Mouse (Mus musculus) neutrophil, adult 59 days (primary cell): Measurements from ENCODE around the gene Trim56. TPM values are rescaled to one million over a fixed set of nuclear protein-coding genes. Genes with fewer than 3 reads are reported as not detected.

ENCODE experiments used
- total RNA-seq, 2 experiments: library from RNA; stranded (reverse); gene quantifications; 1 replicate in 1 of 2; 2 replicates in 1 of 2; pipeline ENCODE4 v1.2.4; 2023

Gene Trim56
- total RNA-seq = 10 to 100 TPM; 39.4 to 43.5 TPM

DNA sequence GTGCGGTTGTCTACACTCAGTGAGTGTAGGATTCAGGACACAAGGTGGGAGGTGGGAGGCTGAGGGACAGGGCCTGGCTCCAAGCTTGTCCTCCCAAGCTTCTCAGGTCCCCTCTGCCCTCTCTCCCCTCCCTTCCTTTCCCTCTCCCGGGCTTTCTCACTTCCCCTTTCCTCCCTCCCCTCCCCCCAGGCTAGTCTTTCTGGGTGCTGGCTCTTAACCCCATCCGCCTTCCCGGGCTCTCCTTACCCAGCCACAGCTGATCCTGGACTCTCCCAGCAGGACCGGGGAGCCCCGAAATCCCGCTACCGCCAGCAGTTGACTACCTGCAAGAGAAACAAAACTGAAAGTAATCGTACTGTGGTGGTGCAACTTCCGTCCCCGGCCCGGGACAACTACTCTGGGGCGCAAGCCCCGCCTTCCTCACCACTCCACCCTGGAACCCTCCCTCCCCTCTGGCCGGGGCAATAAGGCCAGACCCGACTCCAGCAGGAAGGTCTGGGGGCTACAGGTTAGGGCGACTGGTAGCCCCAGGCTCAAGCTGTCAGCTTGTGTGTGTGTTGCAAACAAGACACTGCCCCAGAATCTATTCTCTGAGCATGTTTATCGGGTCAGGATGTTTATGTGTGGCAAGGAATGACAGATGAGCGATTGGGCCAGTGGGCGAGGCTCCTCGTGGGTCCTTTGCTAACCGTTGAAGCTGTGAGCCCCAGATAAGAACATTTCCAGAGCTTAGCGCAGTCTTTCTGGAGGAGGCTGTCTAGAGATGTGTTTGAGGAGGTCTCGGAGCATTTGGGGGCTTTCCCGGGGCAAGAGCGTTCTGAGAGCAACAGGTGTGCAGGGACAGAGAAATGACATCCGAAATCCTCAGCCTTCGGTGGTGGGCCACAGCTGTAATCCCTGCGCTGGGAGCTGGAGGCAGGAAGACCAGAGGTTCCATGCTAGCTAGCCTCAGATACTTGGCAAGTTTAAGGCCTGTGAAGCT is at the start of gene Trim56:
Gene Trim56 (minus strand): TSS at position 344 of the 982 bp plus-strand sequence.

GRCm38 (mm10) chr5:137149272-137149882 is 33.4 kb upstream of the Trim56 start, which contains the start of gene Muc3:
Muc3 (minus strand) TSS chr5:137149322.

GRCm38 (mm10) chr5:137072079-137072960 is 43.7 kb downstream of the Trim56 start, which contains the start of gene Serpine1:
Serpine1 (minus strand) TSS chr5:137072268.

Other genes with a start within 250 kb of the Trim56 start
- not detected for gene Col26a1, start 233.0 kb downstream of the Trim56 start, total RNA-seq
- gene Ift22, start 208.1 kb downstream of the Trim56 start, total RNA-seq = 1 to 10 TPM; 1.8 to 5.1 TPM
- gene Fis1, start 162.9 kb downstream of the Trim56 start, total RNA-seq = 100 to 1,000 TPM; 210 to 222 TPM
- gene Cldn15, start 149.6 kb downstream of the Trim56 start, total RNA-seq = 10 to 100 TPM; 42.6 to 53.7 TPM
- gene Plod3, start 129.2 kb downstream of the Trim56 start, total RNA-seq = 100 to 1,000 TPM in 1 of 2 experiments, 10 to 100 TPM in 1; 93.1 to 105 TPM
- gene Znhit1, start 128.2 kb downstream of the Trim56 start, total RNA-seq = 10 to 100 TPM; 90.9 to 94.2 TPM
- gene Vgf, start 89.8 kb downstream of the Trim56 start, total RNA-seq = not detected
- 10 to 100 TPM; 30.7 to 32.9 TPM for gene Ap1s1, start 70.1 kb downstream of the Trim56 start, total RNA-seq
- not detected for gene Serpine1, start 43.9 kb downstream of the Trim56 start, total RNA-seq
- not detected for gene Muc3, start 33.1 kb upstream of the Trim56 start, total RNA-seq
- gene Muc3a, start 96.2 kb upstream of the Trim56 start, total RNA-seq = 1 to 10 TPM; 1.3 to 2.1 TPM
- gene Ache, start 171.3 kb upstream of the Trim56 start, total RNA-seq = 1 to 10 TPM; 2.9 to 9.9 TPM
- gene Ufsp1, start 178.4 kb upstream of the Trim56 start, total RNA-seq = 1 to 10 TPM; 3.0 to 3.9 TPM
- gene Srrt, start 191.5 kb upstream of the Trim56 start, total RNA-seq = 100 to 1,000 TPM; 207 to 230 TPM
- gene Trip6, start 198.2 kb upstream of the Trim56 start, total RNA-seq = 1 to 10 TPM; 7.5 to 10.0 TPM
- gene Slc12a9, start 217.4 kb upstream of the Trim56 start, total RNA-seq = 10 to 100 TPM; 36.7 to 37.4 TPM
- under 1 TPM; 0.13 to 0.20 TPM for gene Ephb4, start 233.9 kb upstream of the Trim56 start, total RNA-seq